Mouse (Mus musculus) kidney, adult 8-10 months (tissue): ENCODE data around the gene Defb13.
"Not testable (repeated sequence)": the region's sequence is repeated elsewhere in the genome, so short reads cannot be mapped to it uniquely, and the experiment has no call there.

Experiments used
- DNase-seq, 2 experiments: peaks; one replicate each; pipeline ENCODE4 v3.0.0; 2022

The Defb13 gene

DNA sequence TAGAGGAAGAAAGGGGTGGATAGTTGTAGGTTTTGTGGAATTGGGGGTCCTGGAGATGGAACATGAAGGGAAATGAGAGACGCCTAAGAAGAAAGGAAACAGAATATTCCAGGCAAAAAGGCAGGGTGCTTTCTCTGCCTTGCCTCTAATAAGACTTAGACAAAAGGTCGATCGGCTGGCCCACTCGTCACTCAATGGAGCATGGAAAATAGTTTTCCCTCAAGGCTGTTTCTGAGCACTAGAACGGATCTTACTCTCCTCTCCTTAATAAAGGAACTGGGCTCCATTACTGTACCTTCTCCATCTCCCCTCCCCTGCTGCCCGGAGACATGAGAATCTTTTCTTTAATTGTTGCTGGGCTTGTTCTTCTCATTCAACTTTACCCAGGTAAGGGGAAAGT is at the start of gene Defb13:
Gene Defb13, plus strand, starts transcription at position 301 of the 400 bp plus-strand sequence.
- DNase-seq = no peak

- peak; percentile 21 to 67 for DNase-seq
Observed at GRCm38 (mm10) chr8:21906290-21906689, 40.3 kb upstream of the Defb13 start, which contains the start of gene Defb11. TSS of gene Defb11 (minus strand) at chr8:21906412.

DNA sequence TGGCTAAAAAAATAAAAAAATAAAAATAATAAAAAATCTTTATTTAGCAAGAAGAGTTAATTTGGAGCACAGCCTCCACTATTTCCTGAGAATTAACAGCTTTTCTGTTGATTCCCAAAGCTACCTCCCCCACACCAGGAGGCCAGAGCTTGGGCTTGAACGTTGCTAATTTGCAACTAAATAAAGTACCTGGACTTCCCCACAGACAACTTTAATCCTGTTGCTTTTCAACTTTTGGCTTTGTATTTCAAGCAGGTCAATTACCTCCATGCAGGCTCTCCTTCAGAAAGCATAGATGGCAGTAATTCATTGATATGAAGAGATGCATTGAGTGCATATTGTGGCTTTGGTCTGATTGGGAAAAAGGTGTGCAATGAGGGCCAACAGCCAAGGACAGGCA is 34.6 kb upstream of the Defb13 start:
- no peak for DNase-seq

DNA sequence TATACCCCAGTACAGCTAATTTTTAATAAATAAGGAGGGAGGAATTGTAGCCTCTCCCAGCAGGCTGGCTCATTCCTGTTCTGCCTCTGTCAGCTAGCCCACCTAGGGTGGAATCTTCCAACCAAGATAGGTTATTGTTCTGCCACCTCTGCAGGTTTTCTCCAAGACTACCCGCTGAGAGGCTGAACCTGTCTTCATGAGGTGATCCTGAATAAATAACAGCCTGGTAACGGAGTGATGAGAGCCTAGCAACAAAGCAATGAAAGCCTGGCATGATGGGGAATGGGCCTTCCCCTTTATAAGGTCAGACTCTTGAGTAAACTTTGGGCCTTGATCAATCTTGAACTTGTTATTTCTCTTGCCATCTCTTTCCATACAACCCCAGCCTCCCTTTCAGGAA is 34.0 kb upstream of the Defb13 start:
- no peak for DNase-seq

GRCm38 (mm10) chr8:21915625-21916024 is 30.9 kb upstream of the Defb13 start:
- no peak for DNase-seq

DNA sequence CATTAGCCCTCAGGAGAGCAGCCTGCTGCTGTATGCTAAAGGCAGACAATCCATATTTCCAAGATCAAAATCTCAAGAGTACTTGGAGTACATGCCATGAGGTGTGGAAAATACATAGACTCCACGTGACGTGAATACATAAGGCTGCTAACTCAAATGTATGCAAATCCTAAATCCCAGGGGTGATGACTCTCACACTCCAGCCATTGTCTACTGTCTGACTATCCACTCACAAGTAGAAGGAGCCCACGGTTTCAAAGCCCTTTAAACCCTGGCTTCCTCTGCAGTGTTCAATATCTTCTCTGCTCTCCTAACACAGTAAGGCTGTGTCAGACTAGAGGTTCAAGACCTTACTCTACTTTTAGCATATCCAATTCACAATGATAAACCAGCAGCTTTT is 15.8 kb upstream of the Defb13 start:
- DNase-seq = not testable (repeated sequence)

- DNase-seq = no peak
Observed at GRCm38 (mm10) chr8:21932610-21933009, 14.0 kb upstream of the Defb13 start, which contains the start of gene Defb15. TSS of gene Defb15 (minus strand) at chr8:21932710.

- not testable (repeated sequence) for DNase-seq
Observed at GRCm38 (mm10) chr8:21938052-21938451, 8.5 kb upstream of the Defb13 start, which contains the start of gene Defb35. TSS of gene Defb35 (plus strand) at chr8:21938352.

GRCm38 (mm10) chr8:21947311-21948017 is 902 bp downstream of the Defb13 start:
- peak in 1 of 2 experiments; percentile 3 for DNase-seq

- peak; percentile 25 to 58 for DNase-seq
Observed at GRCm38 (mm10) chr8:21955321-21955720, 8.8 kb downstream of the Defb13 start.

DNA sequence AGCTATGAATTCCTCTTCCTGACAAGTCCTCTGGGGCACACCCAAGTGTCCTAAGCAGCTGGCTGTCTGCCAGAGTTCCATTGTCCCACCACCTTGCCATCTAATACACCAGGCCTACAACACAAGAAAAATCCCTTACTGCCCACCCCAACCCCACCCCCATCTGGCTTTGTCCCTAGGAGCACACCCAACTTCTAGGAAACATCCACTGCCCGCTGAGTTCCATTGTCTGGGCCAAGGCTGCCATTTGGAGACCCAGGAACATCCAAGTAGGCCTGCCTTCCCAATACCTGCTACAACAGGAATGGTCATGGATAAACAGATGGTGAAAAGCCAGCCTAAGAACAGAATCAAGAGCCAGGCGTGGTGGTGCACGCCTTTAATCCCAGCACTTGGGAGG is 9.8 kb downstream of the Defb13 start:
- no peak for DNase-seq

- DNase-seq = no peak
Observed at GRCm38 (mm10) chr8:21958414-21958813, 11.9 kb downstream of the Defb13 start, which contains the start of gene Fam90a1a. TSS of gene Fam90a1a (plus strand) at chr8:21958714.

DNA sequence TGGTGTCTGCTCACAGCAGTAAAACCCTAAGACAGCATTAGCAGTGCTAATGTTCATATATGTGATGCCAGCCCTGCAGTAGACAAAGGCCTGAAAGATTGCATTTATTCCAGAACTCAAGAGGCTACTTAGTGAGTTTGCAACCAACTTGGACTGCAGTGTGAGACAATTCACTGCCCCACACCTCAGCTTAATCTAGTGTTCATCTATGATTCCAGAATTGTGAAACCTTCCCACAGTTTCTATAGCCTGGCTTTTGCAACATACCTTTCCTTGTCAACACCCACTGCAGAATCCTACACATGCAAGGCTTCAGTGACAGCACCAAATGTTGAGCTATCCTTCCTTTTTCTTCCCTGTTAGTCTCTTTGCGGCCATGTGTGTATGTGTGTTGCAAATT is 20.1 kb downstream of the Defb13 start:
- no peak for DNase-seq

- DNase-seq = no peak
Observed at GRCm38 (mm10) chr8:21969475-21969874, 22.9 kb downstream of the Defb13 start, which contains the start of gene Ccdc70. TSS of gene Ccdc70 (plus strand) at chr8:21969775.

DNA sequence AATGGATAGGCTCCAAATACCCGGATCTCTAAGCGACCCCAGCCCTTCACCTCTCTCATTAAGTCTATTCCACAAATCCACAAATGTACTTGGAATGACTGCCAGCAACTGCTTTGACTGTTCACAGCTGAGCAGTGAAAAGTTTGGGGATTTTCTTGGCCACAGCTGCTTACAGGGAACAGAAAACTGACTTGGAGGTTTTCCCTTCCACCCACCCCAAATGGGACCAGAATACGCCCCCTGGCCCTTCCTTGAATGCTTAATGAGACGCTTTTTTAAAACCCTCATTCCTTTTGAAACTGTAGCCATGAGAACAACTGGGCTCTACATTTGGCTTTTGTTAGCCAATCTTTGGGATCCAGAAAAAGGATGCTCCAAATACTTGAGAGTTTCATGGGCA is 31.6 kb downstream of the Defb13 start:
- DNase-seq = no peak

DNA sequence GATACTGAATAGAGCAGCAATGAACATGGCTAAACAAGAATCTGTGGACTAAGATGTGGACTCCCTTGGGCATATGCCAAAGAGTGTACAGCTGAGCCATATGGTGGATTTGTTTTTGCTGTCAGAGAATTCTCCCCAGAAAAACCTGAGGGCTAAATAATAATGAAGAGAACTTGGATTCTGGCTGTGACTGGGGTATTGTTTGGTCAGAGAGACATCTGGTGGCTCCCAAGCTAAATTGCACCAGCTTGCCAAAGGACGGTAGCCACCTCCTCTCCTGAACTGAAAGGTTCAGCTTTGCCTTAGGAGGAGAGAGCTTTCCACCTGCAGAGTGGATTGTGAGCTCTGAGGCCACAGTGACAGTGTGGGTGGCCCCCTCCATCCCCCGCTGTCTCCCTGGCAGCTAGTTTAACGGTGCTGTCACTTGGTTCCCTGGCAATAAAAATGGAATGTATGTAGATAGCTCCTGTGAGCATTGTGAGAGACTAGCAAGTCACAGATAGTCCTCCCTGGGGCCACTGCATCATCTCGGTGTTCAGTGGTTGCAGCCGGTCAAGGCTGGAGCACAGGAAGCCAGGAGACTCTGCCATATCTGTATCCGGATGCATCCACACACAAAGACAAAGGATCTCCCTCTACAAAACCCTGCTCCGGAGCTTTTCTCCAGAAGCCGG is 35.2 kb downstream of the Defb13 start:
- DNase-seq = no peak

- DNase-seq = peak; percentile 28 to 61
Observed at GRCm38 (mm10) chr8:21992184-21992583, 45.6 kb downstream of the Defb13 start.

- DNase-seq = no peak
Observed at GRCm38 (mm10) chr8:21995181-21995580, 48.6 kb downstream of the Defb13 start.
